Mouse (Mus musculus) heart, postnatal 0 days (tissue): ENCODE results near the gene Efemp2. TPM values are rescaled to one million over a fixed set of nuclear protein-coding genes. Genes with fewer than 3 reads are reported as not detected.

Experiments
- ATAC-seq: fragments of 200-750 bp; cut with Nextera tagmentation; 2 replicates; pipeline ENCODE4 v1.8.0; 2017; ENCODE audit warnings: low read depth, moderate number of reproducible peaks, moderate library complexity; ENCODE audit not compliant: insufficient read depth
- DNase-seq: peaks from one replicate; pipeline ENCODE4 v3.0.0-alpha.2; 2016; ENCODE audit warnings: low spot score
- H3K27ac ChIP-seq: fragments of 300-500 bp; sonication (generic); 2 replicates; pipeline ENCODE4 v1.5.1; 2014; ENCODE audit warnings: low read depth, mild to moderate bottlenecking
- H3K27me3 ChIP-seq: fragments of 300-500 bp; sonication (generic); 2 replicates; pipeline ENCODE4 v1.6.1; 2014; ENCODE audit warnings: low read length, mixed read lengths; ENCODE audit not compliant: control insufficient read depth, insufficient read depth
- H3K36me3 ChIP-seq: fragments of 300-500 bp; sonication (generic); replicated peaks from 2 replicates; pipeline ENCODE4 v1.6.1; 2014; ENCODE audit warnings: low read length, mixed read lengths; ENCODE audit not compliant: control insufficient read depth, insufficient read depth
- H3K4me1 ChIP-seq: fragments of 300-500 bp; sonication (generic); 2 replicates; pipeline ENCODE4 v1.6.1; 2014; ENCODE audit warnings: antibody characterized with exemption; ENCODE audit not compliant: control insufficient read depth, insufficient read depth
- H3K4me2 ChIP-seq: fragments of 300-500 bp; sonication (generic); 2 replicates; pipeline ENCODE4 v1.6.1; 2014; ENCODE audit warnings: low read depth, mild to moderate bottlenecking, low read length, moderate library complexity
- H3K4me3 ChIP-seq: fragments of 300-500 bp; sonication (generic); 2 replicates; pipeline ENCODE4 v1.5.1; 2014; ENCODE audit warnings: low read depth, low read length
- H3K9ac ChIP-seq: fragments of 300-500 bp; sonication (generic); replicated peaks from 2 replicates; pipeline ENCODE4 v1.6.1; 2014; ENCODE audit warnings: low read depth, low read length, mixed read lengths
- H3K9me3 ChIP-seq: fragments of 300-500 bp; sonication (generic); replicated peaks from 2 replicates; pipeline ENCODE4 v1.6.1; 2016; ENCODE audit warnings: low read length; ENCODE audit not compliant: control insufficient read depth
- CTCF ChIP-seq: IDR thresholded peaks from 2 replicates; pipeline ENCODE4 v1.5.1; 2016; ENCODE audit warnings: antibody characterized with exemption, control low read depth, low read depth
- EP300 ChIP-seq: IDR thresholded peaks from 2 replicates; pipeline ENCODE4 v1.6.1; 2016; ENCODE audit warnings: antibody characterized with exemption, low read depth
- WGBS: fragments of 180-500 bp; shearing (Covaris S2); extraction: QIAGEN DNeasy Blood & Tissue Kit; methylation state at CpG from one replicate; pipeline ENCODE4 v1.1.7; 2014; 5-methylcytosine and 5-hydroxymethylcytosine counted together
- polyA plus RNA-seq: library from polyadenylated mRNA; unstranded; fragments of >200 nt; fragmentation: Nextera tagmentation; extraction: Ambion mirVana; gene quantifications from 2 replicates; pipeline ENCODE4 v1.2.1, GENCODE M21; 2015
- total RNA-seq: library from RNA; depleted of rRNA; stranded (reverse); fragments of >200 nt; gene quantifications from 2 replicates; pipeline ENCODE4 v1.2.3, GENCODE M21; 2014; ENCODE audit warnings: low replicate concordance

The Efemp2 gene
- total and polyA plus RNA-seq, 2 experiments from 2014 or later, result 32.2 to 46.8 TPM

- 91% methylated on average over 5 of the region's 5 CpGs for WGBS
- H3K27me3 ChIP-seq, result peaks cover 32% of the 10 kb centered on the region
- no peak overlapping the region for H3K9ac ChIP-seq
- H3K4me3 ChIP-seq, result no peak overlapping the region
- no peak overlapping the region for H3K27ac ChIP-seq
- H3K4me2 ChIP-seq, result no peak overlapping the region
- DNase-seq (no peak), ATAC-seq (no peak)
- H3K36me3 ChIP-seq, result no peaks in the 10 kb centered on the region
- TF ChIP-seq CTCF (no peak), EP300 (no peak)
- H3K4me1 ChIP-seq, result peaks cover 16% of the 10 kb centered on the region; the same call in 1 of the 2 replicates
- no peaks in the 10 kb centered on the region for H3K9me3 ChIP-seq
These were observed 28.0 kb upstream of the Efemp2 start for GRCm38 (mm10) chr19:5445747-5446146.

DNA sequence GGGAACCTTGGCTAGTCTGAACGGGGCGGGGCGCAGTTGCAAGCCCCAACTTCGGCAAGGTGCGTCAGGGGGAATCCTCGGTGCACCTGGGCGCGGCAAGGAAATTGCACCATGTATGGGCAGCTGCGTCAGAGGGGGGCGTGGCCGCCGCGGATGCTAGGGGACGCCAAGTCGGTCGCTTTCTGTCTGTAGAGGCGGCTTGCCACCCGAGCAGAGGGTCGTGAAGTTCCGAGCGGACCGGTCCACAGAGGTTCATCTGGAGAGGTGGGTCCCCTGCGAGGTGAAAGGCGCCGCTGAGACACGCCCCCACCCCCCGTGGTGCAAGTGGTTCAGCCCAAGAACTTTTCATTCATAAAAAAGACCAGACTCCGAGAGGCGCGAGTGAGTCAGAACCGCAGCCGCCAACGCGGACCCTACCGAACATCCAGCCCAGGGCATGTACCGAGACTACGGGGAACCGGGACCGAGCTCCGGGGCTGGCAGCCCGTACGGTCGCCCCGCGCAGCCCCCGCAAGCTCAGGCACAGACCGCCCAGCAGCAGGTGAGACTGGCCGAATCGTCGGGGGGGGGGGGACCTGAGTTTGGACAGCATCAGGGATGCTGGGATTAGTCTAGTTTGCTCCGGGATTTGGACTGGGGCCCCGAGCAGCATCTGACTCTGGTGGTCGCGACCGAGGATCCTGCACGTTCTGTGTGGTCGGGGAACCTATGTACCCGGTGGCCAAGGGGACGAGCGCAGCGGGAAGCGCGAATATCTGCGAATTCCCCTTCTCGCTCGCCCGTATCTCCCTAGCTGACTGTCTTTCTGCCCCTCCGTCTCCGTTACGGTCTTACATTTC is 26.0 kb upstream of the Efemp2 start, which contains the start of gene Fosl1:
Gene Fosl1, plus strand, starts transcription at position 33 of the 839 bp plus-strand sequence.
- ATAC-seq (peak; percentile 36), DNase-seq (no peak)
- Histone ChIP-seq H3K4me3 (peak within 1 kb of the TSS; percentile 55), H3K36me3 (no peaks in the 10 kb centered on the region), H3K4me2 (peak within 1 kb of the TSS; percentile 95), H3K9me3 (no peaks in the 10 kb centered on the region), H3K9ac (no peak within 1 kb of the TSS), H3K4me1 (peaks cover 16% of the 10 kb centered on the region; the same call in 1 of the 2 replicates), H3K27me3 (peaks cover 32% of the 10 kb centered on the region), H3K27ac (no peak within 1 kb of the TSS)
- TF ChIP-seq EP300 (no peak), CTCF (no peak)
- WGBS, result under 1% methylated on average over 64 of the region's 70 CpGs

DNA sequence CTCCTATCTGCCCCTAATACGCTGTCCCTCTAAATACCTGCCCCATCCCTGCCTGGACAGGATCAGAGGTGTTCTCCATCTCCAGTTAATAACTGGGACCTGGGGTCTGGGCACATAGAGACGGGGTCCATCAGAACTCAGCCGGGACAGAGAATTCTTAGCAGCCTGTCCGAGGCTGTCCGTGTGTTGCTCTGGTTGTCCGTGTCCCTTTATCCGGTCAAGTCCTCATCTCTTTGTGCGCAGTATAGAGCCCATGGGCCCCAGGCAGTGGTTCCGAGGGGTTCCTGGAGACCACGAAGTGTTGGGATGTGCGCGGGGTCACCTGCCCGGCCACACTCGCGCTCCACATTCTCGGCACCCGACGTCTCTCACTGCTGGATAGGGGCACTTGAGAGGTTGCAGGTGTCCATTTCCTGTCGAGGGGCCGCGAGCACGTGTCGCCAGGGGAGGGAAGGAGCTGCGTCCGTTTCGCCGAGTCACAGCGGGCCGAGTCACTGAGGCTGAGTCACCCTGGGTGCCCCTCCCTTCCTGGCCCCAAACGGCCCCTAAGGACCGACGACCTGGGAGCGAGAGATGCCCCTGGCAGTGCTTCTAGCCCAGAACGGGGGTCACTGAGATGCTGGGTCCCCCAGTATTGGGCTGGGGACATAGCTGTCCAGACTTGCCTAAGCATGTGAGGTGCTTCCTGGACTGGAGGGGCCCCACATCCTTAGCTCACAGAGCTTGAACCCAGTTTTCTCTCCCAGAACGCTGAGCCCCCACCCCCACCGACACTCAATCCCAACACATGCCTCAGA is 25.2 kb upstream of the Efemp2 start:
- Histone ChIP-seq H3K27me3 (peaks cover 32% of the 10 kb centered on the region), H3K9ac (no peak overlapping the region), H3K4me1 (peaks cover 16% of the 10 kb centered on the region; the same call in 1 of the 2 replicates), H3K9me3 (no peaks in the 10 kb centered on the region), H3K4me3 (peak overlapping the region; percentile 55), H3K36me3 (peaks cover under 1% of the 10 kb centered on the region; the same call in 1 of the 2 replicates), H3K27ac (no peak overlapping the region), H3K4me2 (peak overlapping the region; percentile 95)
- TF ChIP-seq CTCF (no peak), EP300 (no peak)
- no peak for ATAC-seq
- 4% methylated on average over 36 of the region's 36 CpGs for WGBS
- DNase-seq, result no peak

DNA sequence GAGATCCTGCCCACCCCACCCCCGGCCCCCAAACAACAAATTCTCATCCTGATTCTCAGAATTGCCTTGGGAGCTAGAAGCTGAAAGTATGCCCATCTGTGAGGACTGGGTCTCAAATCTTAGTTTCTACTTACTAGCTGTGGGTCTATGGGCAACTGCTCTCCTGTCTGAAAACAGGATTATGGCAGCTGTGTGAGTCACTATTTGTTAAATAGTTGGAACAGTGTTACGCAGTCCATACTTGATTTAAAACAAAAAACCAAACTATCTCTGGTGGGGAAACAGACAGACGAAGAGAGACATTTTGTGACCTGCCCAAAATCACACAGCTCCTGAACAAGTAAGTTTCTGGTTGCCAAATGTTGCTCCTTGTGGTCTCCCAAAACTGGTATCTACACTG is 24.1 kb upstream of the Efemp2 start:
- 72% methylated on average over 3 of the region's 3 CpGs for WGBS
- Histone ChIP-seq H3K4me2 (no peak overlapping the region), H3K27ac (no peak overlapping the region), H3K4me1 (peaks cover 16% of the 10 kb centered on the region; the same call in 1 of the 2 replicates), H3K27me3 (peaks cover 32% of the 10 kb centered on the region), H3K9ac (no peak overlapping the region), H3K36me3 (peaks cover 11% of the 10 kb centered on the region), H3K4me3 (no peak overlapping the region), H3K9me3 (no peaks in the 10 kb centered on the region)
- TF ChIP-seq EP300 (no peak), CTCF (no peak)
- ATAC-seq (no peak), DNase-seq (no peak)

GRCm38 (mm10) chr19:5451766-5452165 is 22.0 kb upstream of the Efemp2 start:
- Histone ChIP-seq H3K27me3 (peaks cover 29% of the 10 kb centered on the region), H3K4me3 (no peak overlapping the region), H3K4me2 (no peak overlapping the region), H3K27ac (no peak overlapping the region), H3K9ac (no peak overlapping the region), H3K36me3 (peaks cover 12% of the 10 kb centered on the region), H3K4me1 (peaks cover 29% of the 10 kb centered on the region), H3K9me3 (no peaks in the 10 kb centered on the region)
- WGBS, result 71% methylated on average over 6 of the region's 6 CpGs
- no peak for DNase-seq
- TF ChIP-seq CTCF, result no peak
- TF ChIP-seq EP300, result no peak
- no peak for ATAC-seq
